In the genomic region with DNA sequence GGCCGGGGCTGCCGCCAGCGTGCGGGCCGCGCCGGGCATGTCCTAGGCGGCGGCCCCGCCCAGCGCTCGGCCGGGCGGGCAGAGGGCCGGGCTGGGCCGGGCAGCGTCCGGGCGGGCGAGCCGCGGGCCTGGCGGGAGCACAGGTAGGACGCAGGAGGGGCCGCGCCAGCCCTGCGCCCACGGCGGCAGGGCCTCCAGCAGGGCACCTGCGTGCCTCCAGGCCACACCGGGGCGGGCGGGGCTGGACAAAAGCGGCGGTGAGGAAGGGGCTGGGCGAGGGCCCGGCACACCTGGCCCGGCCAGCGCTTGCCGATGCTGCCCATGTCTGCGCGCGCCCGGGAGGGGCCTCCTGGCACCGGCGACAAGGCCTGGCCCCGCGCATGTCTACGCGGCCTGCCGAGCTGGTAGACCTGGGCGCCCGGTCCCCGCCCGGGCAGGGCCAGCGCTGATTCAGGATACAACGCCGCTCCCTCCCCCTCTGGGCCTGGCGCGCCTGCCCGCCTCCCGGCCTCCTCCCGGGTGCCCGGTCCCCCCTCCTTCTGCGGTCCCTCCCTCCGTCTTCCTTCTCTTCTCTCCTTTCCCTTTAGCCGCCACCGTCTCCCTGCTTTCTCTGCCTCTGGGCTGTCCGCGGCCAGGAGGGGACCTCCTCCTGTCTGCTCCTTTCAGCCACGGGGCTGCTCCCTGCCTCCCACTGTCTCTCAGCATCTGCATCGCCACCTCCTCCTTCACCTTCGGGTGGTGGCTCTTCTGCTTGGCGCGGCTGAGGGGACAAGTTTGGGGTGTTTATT, we compare ENCODE assay signal across 7 mouse cellular contexts. TPM values are rescaled to one million over a fixed set of nuclear protein-coding genes. Genes with fewer than 3 reads are reported as not detected.
A peak's percentile ranks its signal among the peaks of the same experiment; 100 is the strongest.
DNase-seq lines count a peak whose midpoint lies in the region; ATAC-seq and TF ChIP-seq lines count a peak whose summit lies in the region.

No protein-coding gene starts in this region.

- peaks cover 0 to 10% of the 10 kb centered on the region in 2 experiments; a peak in 1 of 4 replicates for H3K4me1 ChIP-seq in ES-E14 (ENCODE audit: control insufficient read depth in 2 of 2, insufficient read depth in 2 of 2, low read length in 2 of 2, poor library complexity in 1 of 2)
- no peaks in the 10 kb centered on the region; the same call in 1 of the 2 replicates for H3K4me1 ChIP-seq in embryonic fibroblast, embryonic 13.5 days (ENCODE audit: control insufficient read depth, insufficient read depth, low read length)
- H3K4me1 ChIP-seq in hindbrain, embryonic 11.5 days (replicated peaks; ENCODE audit: control insufficient read depth, insufficient read depth, low read length) = 0 out of 2 replicates have a peak, but pooled peaks cover 3% of the 10 kb centered on the region
- peaks cover 40% of the 10 kb centered on the region for H3K4me1 ChIP-seq in limb, embryonic 12.5 days (replicated peaks)
- peaks cover 42% of the 10 kb centered on the region for H3K4me1 ChIP-seq in midbrain, embryonic 13.5 days (replicated peaks)
- H3K4me1 ChIP-seq in stomach, postnatal 0 days (replicated peaks; ENCODE audit: control insufficient read depth, insufficient read depth) = peaks cover 2% of the 10 kb centered on the region; the same call in 1 of the 2 replicates

- TF ChIP-seq CTCF in embryonic fibroblast, embryonic 13.5 days (IDR thresholded peaks at IDR 0.05; ENCODE audit: borderline replicate concordance, insufficient read depth, low read length) = no peak
- no peak for TF ChIP-seq CTCF in stomach, postnatal 0 days (IDR thresholded peaks at IDR 0.05; ENCODE audit: low read depth)

- peaks cover 16% of the 10 kb centered on the region; the same call in 1 of the 2 replicates for H3K36me3 ChIP-seq in ES-E14 (ENCODE audit: control insufficient read depth, insufficient read depth, low read length, poor library complexity, severe bottlenecking)
- H3K36me3 ChIP-seq in hindbrain, embryonic 11.5 days (ENCODE audit: control insufficient read depth, insufficient read depth, low read length) = no peaks in the 10 kb centered on the region
- H3K36me3 ChIP-seq in limb, embryonic 12.5 days = peaks cover 19% of the 10 kb centered on the region
- H3K36me3 ChIP-seq in midbrain, embryonic 13.5 days = peaks cover 14% of the 10 kb centered on the region
- no peaks in the 10 kb centered on the region for H3K36me3 ChIP-seq in stomach, postnatal 0 days (ENCODE audit: control insufficient read depth, insufficient read depth, low read length)

- no peaks in the 10 kb centered on the region for H3K9me3 ChIP-seq in ES-E14 (ENCODE audit: control insufficient read depth, insufficient read depth, low read depth, low read length)
- H3K9me3 ChIP-seq in hindbrain, embryonic 11.5 days (ENCODE audit: control insufficient read depth, low read length) = no peaks in the 10 kb centered on the region
- no peaks in the 10 kb centered on the region for H3K9me3 ChIP-seq in limb, embryonic 12.5 days
- H3K9me3 ChIP-seq in midbrain, embryonic 13.5 days = no peaks in the 10 kb centered on the region
- H3K9me3 ChIP-seq in stomach, postnatal 0 days (ENCODE audit: control insufficient read depth, low read length) = no peaks in the 10 kb centered on the region

- peak; percentile 57 for ATAC-seq in hindbrain, embryonic 11.5 days (ENCODE audit: low FRiP score)
- peak; percentile 9; the same call in 1 of the 2 replicates for ATAC-seq in limb, embryonic 12.5 days (ENCODE audit: insufficient number of reproducible peaks, insufficient read depth, low FRiP score, low TSS enrichment, low read depth)
- peak; percentile 59 for ATAC-seq in midbrain, embryonic 13.5 days
- peak; percentile 64 for ATAC-seq in stomach, postnatal 0 days (ENCODE audit: low FRiP score, low TSS enrichment)

- in situ Hi-C loops in ES-E14 (cut with MboI; ENCODE audit: low sequenced_read_pairs in 2 of 2, unreplicated experiment in 2 of 2) = no loop called here

- TF ChIP-seq EP300 in stomach, postnatal 0 days (optimal IDR thresholded peaks at IDR 0.05) = no peak

- H3K27ac ChIP-seq in ES-E14 (ENCODE audit: insufficient read depth, low read depth, low read length, poor library complexity, severe bottlenecking) = no peak overlapping the region
- no peak overlapping the region; the same call in 1 of the 2 replicates for H3K27ac ChIP-seq in embryonic fibroblast, embryonic 13.5 days (ENCODE audit: insufficient read depth, low read length)
- H3K27ac ChIP-seq in hindbrain, embryonic 11.5 days (ENCODE audit: low read depth, low read length) = peak overlapping the region; percentile 10; the same call in 1 of the 2 replicates
- peak overlapping the region; percentile 54; the same call in 1 of the 2 replicates for H3K27ac ChIP-seq in limb, embryonic 12.5 days
- H3K27ac ChIP-seq in midbrain, embryonic 13.5 days = peak overlapping the region; percentile 70
- peak overlapping the region; percentile 96 for H3K27ac ChIP-seq in stomach, postnatal 0 days (replicated peaks)

- peaks cover 19% of the 10 kb centered on the region for H3K27me3 ChIP-seq in hindbrain, embryonic 11.5 days (ENCODE audit: control insufficient read depth, insufficient read depth, low read length)
- peaks cover 34% of the 10 kb centered on the region for H3K27me3 ChIP-seq in limb, embryonic 12.5 days
- peaks cover 38% of the 10 kb centered on the region for H3K27me3 ChIP-seq in midbrain, embryonic 13.5 days
- H3K27me3 ChIP-seq in stomach, postnatal 0 days (ENCODE audit: control insufficient read depth, insufficient read depth, low read length) = no peaks in the 10 kb centered on the region

- peak overlapping the region; percentile 79 for H3K9ac ChIP-seq in ES-E14 (ENCODE audit: insufficient read depth, low read depth, low read length, poor library complexity, severe bottlenecking)
- H3K9ac ChIP-seq in hindbrain, embryonic 11.5 days (ENCODE audit: low read depth, low read length) = peak overlapping the region; percentile 75
- peak overlapping the region; percentile 91 for H3K9ac ChIP-seq in limb, embryonic 12.5 days (replicated peaks)
- peak overlapping the region; percentile 95 for H3K9ac ChIP-seq in midbrain, embryonic 13.5 days (replicated peaks)
- peak overlapping the region; percentile 90 for H3K9ac ChIP-seq in stomach, postnatal 0 days (ENCODE audit: low read length)

- DNase-seq in ES-E14 (ENCODE audit: low read depth, low spot score) = no peak
- DNase-seq in adrenal gland, postnatal 36 days = peak; percentile 86
- DNase-seq in hindbrain, embryonic 11.5 days (ENCODE audit: low spot score) = peak; percentile 58
- peak; percentile 88 for DNase-seq in stomach, postnatal 0 days (ENCODE audit: low spot score)

- WGBS in hindbrain, embryonic 11.5 days = 1% methylated on average over 61 of the region's 75 CpGs
- WGBS in limb, embryonic 12.5 days = 0% methylated on average over 58 of the region's 75 CpGs
- 1% methylated on average over 52 of the region's 75 CpGs for WGBS in midbrain, embryonic 13.5 days
- WGBS in stomach, postnatal 0 days = under 1% methylated on average over 31 of the region's 75 CpGs

- H3K4me2 ChIP-seq in hindbrain, embryonic 11.5 days (replicated peaks; ENCODE audit: low read depth, low read length) = peak overlapping the region; percentile 99
- peak overlapping the region; percentile 94 for H3K4me2 ChIP-seq in limb, embryonic 12.5 days
- peak overlapping the region; percentile 96 for H3K4me2 ChIP-seq in midbrain, embryonic 13.5 days (replicated peaks)
- H3K4me2 ChIP-seq in stomach, postnatal 0 days (replicated peaks; ENCODE audit: low read depth) = peak overlapping the region; percentile 94

- peak overlapping the region; percentile 74 to 94 for H3K4me3 ChIP-seq in ES-E14 (ENCODE audit: insufficient read depth in 1 of 2, low read depth in 1 of 2, low read length in 2 of 2, poor library complexity in 1 of 2, severe bottlenecking in 1 of 2)
- peak overlapping the region; percentile 71 for H3K4me3 ChIP-seq in embryonic fibroblast, embryonic 13.5 days (ENCODE audit: insufficient read depth, low read length)
- peak overlapping the region; percentile 80 for H3K4me3 ChIP-seq in hindbrain, embryonic 11.5 days (ENCODE audit: low read depth, low read length)
- peak overlapping the region; percentile 94 for H3K4me3 ChIP-seq in limb, embryonic 12.5 days (replicated peaks)
- H3K4me3 ChIP-seq in midbrain, embryonic 13.5 days (replicated peaks) = peak overlapping the region; percentile 90
- peak overlapping the region; percentile 81 for H3K4me3 ChIP-seq in stomach, postnatal 0 days (ENCODE audit: low read depth, low read length)

- TF ChIP-seq POLR2A in embryonic fibroblast, embryonic 13.5 days (IDR thresholded peaks at IDR 0.05; ENCODE audit: low read depth, low read length) = no peak

RNA-seq across cellular contexts. Expression of a gene that starts 2.2 kb away (rescaled TPM):
- total RNA-seq in ES-E14 (2012; rRNA removed) = 46.1 and 47.7 TPM in 2 replicates
- 10 to 100 TPM; 41.5 to 48.8 TPM for total RNA-seq in adrenal gland, postnatal 36 days (2021)
- 55.0 and 66.1 TPM in 2 replicates for polyA plus RNA-seq in embryonic fibroblast, embryonic 13.5 days (2011; ENCODE audit: insufficient read length, low read depth, missing spikeins)
- 8.5 and 8.7 TPM in 2 replicates for polyA plus RNA-seq in hindbrain, embryonic 11.5 days (2014; fragmentation: Nextera tagmentation; extraction: Ambion mirVana)
- polyA plus RNA-seq in limb, embryonic 12.5 days (2016; fragmentation: Nextera tagmentation; extraction: Ambion mirVana) = 17.8 and 18.8 TPM in 2 replicates
- polyA plus RNA-seq in midbrain, embryonic 13.5 days (2015; fragmentation: Nextera tagmentation; extraction: Ambion mirVana) = 20.2 and 22.0 TPM in 2 replicates
- polyA plus RNA-seq in stomach, postnatal 0 days (2015; fragmentation: Nextera tagmentation; extraction: Ambion mirVana) = 20.7 and 21.2 TPM in 2 replicates

RNA-seq across cellular contexts. Expression of a gene that starts 38.0 kb away (rescaled TPM):
- 2.4 and 4.7 TPM in 2 replicates for total RNA-seq in ES-E14 (2012; rRNA removed)
- 10 to 100 TPM in 1 of 2 experiments, 1 to 10 TPM in 1; 7.5 to 11.9 TPM for total RNA-seq in adrenal gland, postnatal 36 days (2021)
- 0.30 and 4.2 TPM in 2 replicates for polyA plus RNA-seq in embryonic fibroblast, embryonic 13.5 days (2011; ENCODE audit: insufficient read length, low read depth, missing spikeins)
- 4.7 and 6.2 TPM in 2 replicates for polyA plus RNA-seq in hindbrain, embryonic 11.5 days (2014; fragmentation: Nextera tagmentation; extraction: Ambion mirVana)
- polyA plus RNA-seq in limb, embryonic 12.5 days (2016; fragmentation: Nextera tagmentation; extraction: Ambion mirVana) = 3.1 and 4.4 TPM in 2 replicates
- 5.2 and 6.4 TPM in 2 replicates for polyA plus RNA-seq in midbrain, embryonic 13.5 days (2015; fragmentation: Nextera tagmentation; extraction: Ambion mirVana)
- polyA plus RNA-seq in stomach, postnatal 0 days (2015; fragmentation: Nextera tagmentation; extraction: Ambion mirVana) = 9.6 and 9.8 TPM in 2 replicates

RNA-seq across cellular contexts. Expression of a gene that starts 43.8 kb away (rescaled TPM):
- total RNA-seq in ES-E14 (2012; rRNA removed) = 1.3 and 1.8 TPM in 2 replicates
- total RNA-seq in adrenal gland, postnatal 36 days (2021) = 1 to 10 TPM; 5.0 to 9.0 TPM
- polyA plus RNA-seq in embryonic fibroblast, embryonic 13.5 days (2011; ENCODE audit: insufficient read length, low read depth, missing spikeins) = 1.2 and 1.6 TPM in 2 replicates
- polyA plus RNA-seq in hindbrain, embryonic 11.5 days (2014; fragmentation: Nextera tagmentation; extraction: Ambion mirVana) = 4.3 and 7.0 TPM in 2 replicates
- 1.4 and 2.7 TPM in 2 replicates for polyA plus RNA-seq in limb, embryonic 12.5 days (2016; fragmentation: Nextera tagmentation; extraction: Ambion mirVana)
- polyA plus RNA-seq in midbrain, embryonic 13.5 days (2015; fragmentation: Nextera tagmentation; extraction: Ambion mirVana) = 2.8 and 3.3 TPM in 2 replicates
- 11.3 and 12.1 TPM in 2 replicates for polyA plus RNA-seq in stomach, postnatal 0 days (2015; fragmentation: Nextera tagmentation; extraction: Ambion mirVana)

RNA-seq across cellular contexts. Expression of a gene that starts 47.8 kb away (rescaled TPM):
- 44.1 and 58.9 TPM in 2 replicates for total RNA-seq in ES-E14 (2012; rRNA removed)
- 100 to 1,000 TPM; 256 to 378 TPM for total RNA-seq in adrenal gland, postnatal 36 days (2021)
- 227 and 248 TPM in 2 replicates for polyA plus RNA-seq in embryonic fibroblast, embryonic 13.5 days (2011; ENCODE audit: insufficient read length, low read depth, missing spikeins)
- polyA plus RNA-seq in hindbrain, embryonic 11.5 days (2014; fragmentation: Nextera tagmentation; extraction: Ambion mirVana) = 50.8 and 76.5 TPM in 2 replicates
- 67.0 and 156 TPM in 2 replicates for polyA plus RNA-seq in limb, embryonic 12.5 days (2016; fragmentation: Nextera tagmentation; extraction: Ambion mirVana)
- polyA plus RNA-seq in midbrain, embryonic 13.5 days (2015; fragmentation: Nextera tagmentation; extraction: Ambion mirVana) = 55.9 and 61.1 TPM in 2 replicates
- polyA plus RNA-seq in stomach, postnatal 0 days (2015; fragmentation: Nextera tagmentation; extraction: Ambion mirVana) = 84.5 and 98.2 TPM in 2 replicates

Comparison
In these comparisons a context has a peak if more than half of its experiments do, and no peak if none do; other contexts are left out.
1. H3K27ac ChIP-seq: peak in hindbrain, embryonic 11.5 days (single experiment), limb, embryonic 12.5 days (single experiment), midbrain, embryonic 13.5 days (single experiment) and stomach, postnatal 0 days (single experiment); none in ES-E14 (single experiment) and embryonic fibroblast, embryonic 13.5 days (single experiment).
2. ATAC-seq: peak in every context shown above with its lines; median percentile 64 in stomach, postnatal 0 days; 59 in midbrain, embryonic 13.5 days; 57 in hindbrain, embryonic 11.5 days; 9 in limb, embryonic 12.5 days.
3. Peak in every context shown above with its lines, with median percentiles within 50 percentile points of each other: H3K4me3 ChIP-seq, H3K9ac ChIP-seq and H3K4me2 ChIP-seq.